Mouse (Mus musculus): ENCODE measurements around the gene Fanci.
A peak's percentile ranks its signal among the peaks of the same experiment; 100 is the strongest.

Gene Fanci

DNA sequence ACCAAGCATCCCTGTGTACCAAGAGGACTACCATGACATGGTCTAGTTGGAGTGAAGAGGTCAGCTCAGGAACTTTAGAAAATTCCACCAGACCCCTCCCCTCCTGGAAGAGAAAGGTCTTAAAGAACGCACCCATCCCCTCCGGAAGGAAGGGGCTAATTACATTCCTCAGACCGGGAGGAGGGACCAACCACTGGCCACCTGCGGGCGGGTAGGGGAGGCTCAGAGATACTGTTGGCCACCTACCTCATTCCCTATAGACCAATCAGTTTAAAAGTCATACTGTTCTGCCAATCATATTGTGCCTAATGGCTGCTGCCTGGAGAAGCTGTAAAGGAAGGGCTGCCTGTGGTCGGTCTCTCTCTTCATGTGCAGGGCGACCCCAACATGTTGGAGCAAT, 3.7 kb upstream of the Fanci start:
- DNase-seq (ENCODE audit: low spot score): no peak

DNA sequence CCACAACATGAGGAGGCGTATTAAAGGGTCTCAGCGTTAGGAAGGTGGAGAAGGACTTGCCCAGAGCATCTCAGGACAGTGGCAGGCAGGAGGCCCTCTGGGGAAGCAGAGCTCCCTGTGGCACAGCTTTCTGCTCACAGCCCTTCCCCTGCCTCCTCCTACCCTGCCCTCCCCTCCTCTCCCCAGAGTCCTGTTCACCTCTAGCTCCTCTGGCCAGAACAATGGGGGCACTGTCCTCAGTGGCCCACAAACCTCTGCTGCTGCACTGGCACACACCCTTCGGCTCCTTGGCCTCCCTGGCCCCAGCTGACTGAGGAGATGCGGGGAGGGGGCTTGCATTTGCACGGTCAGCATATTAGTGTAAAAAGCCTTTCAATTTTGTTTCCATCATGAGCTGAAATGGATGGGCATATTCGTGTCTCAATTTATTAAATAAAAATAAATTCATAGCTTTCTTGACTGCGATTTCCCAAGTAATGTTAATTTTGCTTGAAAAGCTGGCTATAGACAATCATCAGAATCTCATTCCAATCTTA, 3.0 kb upstream of the Fanci start:
- no peak for DNase-seq (ENCODE audit: low spot score)

DNA sequence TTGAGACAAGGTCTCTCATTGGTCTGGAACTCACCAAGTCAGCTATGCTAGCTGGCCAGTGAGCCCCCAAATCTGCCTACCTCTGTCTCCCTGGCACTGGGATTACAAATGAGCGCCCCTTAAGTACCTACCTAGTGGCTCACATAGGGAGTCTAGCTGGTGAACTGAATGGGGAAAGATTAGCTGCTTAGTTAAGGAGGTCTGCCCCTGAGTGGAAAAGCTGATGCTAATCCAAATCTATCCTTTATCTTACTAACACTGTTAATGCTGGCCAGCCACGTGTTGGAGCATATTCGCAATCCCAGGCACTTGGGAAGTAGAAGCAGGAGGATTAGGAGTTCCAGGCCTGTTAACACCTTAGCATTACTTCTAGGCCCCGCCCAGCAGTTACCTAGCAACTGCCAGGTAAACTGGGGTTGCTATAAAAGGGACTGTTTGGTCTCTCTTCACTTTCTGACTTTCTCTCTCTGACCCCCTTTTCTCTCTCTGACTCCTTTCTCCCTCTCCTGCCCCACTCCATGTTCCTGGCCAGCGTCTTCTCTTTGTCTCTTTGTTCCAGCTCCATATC, 1.5 kb upstream of the Fanci start:
- DNase-seq (ENCODE audit: low spot score): peak; percentile 42

DNA sequence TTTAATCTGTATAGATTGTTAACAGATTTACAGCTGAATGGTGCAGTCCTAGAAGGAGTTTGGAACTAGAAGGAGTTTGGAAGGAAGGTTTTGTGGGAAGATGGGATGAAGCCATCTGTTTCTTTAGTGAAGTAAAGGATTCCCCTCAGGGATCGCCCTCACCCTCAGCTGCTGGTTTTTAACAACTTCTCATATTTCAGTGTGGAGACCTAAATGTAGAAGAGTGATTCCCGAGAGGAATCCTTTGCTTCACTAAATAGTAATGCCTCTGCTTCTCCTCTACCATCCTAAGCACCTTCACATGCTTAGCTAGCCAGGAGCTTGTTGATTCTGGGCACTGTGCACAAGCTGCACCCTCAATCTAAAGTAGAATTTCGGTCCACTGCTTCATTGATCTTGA, 258 bp upstream of the Fanci start:
- DNase-seq (ENCODE audit: low spot score): no peak

DNA sequence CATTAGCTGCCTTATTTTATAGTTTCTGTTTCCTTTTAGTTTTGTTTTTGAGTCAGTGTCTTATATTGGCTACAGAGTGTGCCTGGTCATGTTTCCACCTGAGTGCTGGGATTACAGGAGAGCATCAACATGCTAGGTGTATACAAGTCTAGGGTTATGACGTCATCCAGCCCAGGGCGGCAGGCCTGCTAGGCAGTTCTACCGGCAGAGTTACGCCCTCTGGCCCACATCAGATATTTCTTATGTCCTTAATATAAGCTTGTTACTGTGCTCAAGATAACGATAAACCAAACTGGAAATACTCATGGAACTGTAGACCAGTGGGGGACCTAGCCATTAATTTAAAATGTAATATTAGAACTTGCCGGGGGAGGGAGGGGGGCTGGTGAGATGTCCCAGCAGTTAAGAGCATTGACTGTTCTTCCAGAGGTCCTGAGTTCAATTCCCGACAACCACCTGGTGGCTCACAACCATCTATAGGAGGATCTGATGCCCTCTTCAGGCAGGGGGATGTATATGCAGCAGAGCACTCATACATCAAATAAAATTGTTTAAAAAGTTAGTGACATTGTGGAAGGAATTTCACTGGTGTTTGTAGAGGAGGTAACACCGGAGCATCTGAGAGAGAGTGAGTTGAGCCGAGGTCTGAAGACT, 1.3 kb downstream of the Fanci start:
- no peak for DNase-seq (ENCODE audit: low spot score)

DNA sequence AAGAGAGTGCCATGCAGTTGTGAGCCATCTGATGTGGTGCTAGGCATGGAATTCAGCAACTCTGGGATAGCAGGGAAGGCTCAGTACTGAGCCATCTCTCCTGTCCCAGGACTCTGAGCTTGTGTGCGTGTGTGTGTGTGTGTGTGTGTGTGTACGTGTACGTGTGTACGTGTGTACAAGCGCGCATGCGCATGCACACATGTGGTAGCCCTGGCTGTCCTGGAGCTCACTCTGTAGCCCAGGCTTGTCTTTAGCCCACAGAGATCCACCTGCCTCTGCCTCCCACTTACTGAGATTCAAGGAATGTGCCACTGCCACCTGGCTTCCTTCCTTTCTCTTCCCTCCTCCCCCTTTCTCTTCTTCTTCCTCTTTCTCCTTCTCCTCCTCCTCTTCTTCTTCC, 2.2 kb downstream of the Fanci start:
- DNase-seq (ENCODE audit: low spot score): no peak

DNA sequence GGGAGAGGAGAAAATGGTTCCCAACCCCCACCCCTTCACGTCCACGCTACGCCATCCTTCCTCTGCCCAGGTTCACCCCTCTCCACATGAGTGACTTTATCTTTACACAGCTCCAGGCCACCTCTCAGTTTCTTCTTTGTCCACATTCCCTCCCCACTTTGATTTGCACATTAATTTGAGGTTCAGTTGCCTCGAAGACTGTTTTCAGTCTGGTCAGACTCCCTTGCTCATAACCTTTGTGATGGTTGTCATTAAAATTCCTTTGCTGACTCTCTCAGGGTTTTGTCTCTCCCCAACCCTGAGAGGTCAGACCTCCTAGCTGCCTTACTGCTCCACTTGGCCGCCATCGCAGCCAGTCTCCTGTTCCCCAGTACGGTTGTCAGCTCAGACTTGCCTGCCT, 2.9 kb downstream of the Fanci start:
- DNase-seq (ENCODE audit: low spot score): no peak

DNA sequence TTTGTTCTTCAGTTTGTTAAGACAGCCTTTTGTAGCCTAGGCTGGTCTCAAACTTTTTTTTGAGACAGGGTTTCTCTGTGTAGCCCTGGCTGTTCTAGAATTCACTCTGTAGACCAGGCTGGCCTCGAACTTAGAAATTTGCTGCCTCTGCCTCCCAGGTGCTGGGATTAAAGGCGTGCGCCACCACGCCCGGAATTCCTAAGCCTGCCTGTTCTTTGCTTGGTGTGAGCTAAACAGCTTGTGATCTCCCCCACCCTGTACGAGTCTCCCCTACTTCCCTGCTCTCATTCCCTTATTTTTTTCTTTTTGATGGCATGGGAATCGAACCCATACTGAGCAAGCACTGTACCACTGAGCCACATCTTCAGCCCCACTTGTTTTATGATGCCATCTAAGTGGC, 3.5 kb downstream of the Fanci start:
- no peak for DNase-seq (ENCODE audit: low spot score)

DNA sequence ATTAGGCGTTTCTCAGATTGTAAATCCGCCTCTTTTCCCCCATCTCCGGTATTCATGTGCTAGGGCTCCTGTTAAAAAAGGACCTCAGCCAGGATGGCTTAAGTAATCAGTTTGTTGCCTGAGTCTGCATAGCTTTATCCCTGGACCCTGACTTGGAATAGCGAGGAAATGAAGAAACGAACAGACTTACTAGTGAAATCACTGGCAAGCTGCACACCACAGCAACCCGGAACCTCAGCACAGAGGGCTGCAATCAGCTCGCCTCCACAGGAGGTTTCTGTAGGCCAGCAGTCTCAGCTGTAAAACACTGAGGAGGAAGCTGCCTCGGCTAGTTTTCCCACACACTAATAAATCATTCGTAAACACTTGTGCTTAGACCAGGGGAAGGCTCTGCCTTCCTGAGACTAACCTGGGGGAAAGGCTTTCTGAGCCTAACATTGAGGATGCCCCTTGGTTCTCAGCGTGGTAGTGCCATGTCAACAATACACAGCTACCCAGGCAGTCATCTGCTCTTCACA, 5.8 kb downstream of the Fanci start:
- DNase-seq (ENCODE audit: low spot score): no peak

DNA sequence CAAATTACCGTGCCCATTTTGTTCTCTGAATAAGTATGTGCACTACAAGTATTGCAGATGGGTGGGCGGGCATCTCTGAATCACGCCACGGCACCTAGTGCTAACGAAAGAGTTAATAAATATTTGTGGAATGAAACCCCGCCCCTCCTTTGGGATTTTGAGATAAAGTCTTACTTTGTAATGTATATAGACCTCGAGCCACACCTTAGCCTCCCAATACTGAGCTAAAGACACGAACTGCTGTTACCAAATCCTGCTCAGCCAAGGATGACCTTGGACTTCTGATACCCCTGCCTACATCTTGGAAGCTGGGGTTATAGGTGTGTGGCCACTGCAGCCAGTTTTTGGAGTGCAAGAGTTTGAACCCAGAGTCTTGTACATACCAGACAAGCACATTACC, 6.7 kb downstream of the Fanci start:
- DNase-seq (ENCODE audit: low spot score): no peak

DNA sequence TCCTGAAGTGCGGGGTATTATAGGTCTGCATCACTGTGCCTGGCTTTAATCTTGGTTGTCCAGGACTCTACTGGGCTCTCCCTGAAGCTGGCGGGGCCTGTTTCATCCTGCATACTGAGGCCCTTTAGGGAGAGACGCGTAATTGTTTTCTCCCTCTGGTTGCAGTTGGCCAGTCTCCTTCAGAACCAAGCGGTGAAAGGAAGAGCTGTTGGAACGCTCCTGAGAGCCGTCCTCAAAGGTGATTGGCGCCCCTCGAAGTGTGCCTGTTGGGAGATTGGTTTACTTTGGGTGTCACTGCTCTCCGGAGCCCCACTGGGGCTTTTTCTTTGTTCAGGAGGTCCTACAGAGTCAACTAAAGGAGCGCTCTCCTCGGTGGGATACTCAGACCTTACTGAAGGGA, 7.2 kb downstream of the Fanci start:
- DNase-seq (ENCODE audit: low spot score): no peak

DNA sequence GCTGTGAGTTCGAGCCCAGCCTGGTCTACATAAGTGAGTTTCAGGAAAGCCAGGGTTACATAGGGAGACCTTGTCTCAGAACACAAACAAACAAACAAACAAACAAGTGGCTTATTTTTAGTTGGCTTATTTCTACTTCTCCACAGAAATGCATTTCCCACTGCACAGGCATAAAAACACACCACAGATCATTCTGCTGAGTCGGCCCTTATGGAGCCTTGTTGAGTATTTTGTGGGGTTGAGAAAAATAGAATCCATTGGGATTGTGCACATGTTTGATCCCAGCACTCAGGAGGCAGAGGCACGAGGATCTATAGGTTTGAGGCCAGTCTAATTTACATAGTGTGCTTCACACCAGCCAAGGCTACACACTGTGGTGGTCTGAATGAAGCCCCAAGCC, 8.6 kb downstream of the Fanci start:
- DNase-seq (ENCODE audit: low spot score): no peak

DNA sequence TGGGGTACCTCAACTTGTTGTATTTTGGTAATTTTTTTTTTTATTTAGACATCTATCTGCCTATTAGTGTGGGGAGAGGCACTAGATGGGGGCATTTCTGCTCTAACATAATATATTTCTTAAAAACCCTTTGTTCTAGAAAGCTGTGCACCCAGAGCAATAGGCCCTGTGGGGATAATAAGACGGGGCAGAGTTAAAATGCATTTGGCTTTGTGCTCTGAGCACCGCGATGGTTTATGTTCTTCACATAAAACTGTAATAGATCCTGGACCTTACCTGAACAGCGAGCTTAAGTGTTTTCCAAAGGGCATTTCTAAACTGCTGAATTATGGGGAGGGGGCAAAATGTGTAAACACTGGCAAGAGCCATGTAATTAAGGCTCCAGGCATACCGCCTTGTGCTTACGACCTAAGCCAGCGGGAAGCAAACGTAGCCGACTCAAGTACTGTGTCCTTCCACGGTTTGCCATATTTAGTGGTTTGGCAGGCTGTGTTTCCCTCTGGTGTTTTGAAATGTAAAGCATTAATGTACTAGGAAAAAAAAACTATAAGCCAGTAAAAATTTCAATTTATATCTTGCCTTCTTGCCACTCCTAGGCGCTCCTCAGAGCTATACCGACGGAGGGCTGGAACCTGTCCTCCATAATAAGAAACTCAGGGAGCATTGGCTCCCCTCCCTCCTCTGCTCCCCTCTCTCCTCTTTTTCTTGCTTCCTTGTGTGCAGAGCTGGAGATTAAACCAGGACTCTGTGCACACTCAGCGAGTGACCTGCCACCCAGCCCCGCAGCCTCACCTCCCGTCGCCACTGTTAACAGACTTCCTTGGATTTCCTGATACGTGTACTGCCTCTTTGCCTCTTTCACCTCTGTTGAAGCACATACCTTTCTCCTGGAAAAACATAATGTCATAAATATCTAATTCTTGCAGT, 23.0 kb downstream of the Fanci start:
- no peak for DNase-seq (ENCODE audit: low spot score)

DNA sequence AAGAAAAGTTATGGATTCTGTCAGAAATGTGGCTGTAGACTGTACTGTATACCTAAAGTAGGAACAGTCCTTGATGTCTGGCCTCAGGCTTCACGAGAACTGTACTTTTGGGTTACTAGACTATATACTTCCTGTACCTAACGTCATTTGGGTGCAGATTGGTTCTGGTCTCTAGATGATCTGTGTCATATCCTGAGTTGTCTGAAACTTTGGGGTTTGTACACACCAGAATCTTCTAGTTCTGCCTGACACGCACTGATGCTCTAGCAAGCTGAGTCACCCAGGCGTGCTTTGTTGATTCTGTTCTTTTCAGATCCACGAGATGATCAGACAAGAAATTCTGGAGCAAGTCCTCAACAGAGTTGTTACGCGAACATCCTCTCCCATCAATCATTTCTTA, 28.2 kb downstream of the Fanci start:
- no peak for DNase-seq (ENCODE audit: low spot score)

DNA sequence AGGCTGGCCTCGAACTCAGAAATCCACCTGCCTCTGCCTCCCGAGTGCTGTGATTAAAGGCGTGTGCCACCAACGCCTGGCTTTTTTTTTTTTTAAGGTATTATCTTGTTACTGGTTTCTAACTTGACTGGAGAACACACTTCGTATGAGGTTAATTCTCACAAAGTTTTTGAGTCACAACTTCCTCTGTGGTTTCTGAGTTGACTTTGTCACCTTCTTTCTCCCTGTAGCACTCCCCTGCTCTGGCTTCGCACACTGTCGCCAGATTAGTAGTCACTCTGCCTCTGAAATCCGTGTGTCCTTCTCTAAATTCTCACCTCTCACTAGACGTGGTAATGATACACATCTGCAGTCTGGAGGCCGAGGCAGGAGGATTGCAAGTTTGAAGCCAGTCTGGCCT, 31.1 kb downstream of the Fanci start:
- DNase-seq (ENCODE audit: low spot score): no peak

DNA sequence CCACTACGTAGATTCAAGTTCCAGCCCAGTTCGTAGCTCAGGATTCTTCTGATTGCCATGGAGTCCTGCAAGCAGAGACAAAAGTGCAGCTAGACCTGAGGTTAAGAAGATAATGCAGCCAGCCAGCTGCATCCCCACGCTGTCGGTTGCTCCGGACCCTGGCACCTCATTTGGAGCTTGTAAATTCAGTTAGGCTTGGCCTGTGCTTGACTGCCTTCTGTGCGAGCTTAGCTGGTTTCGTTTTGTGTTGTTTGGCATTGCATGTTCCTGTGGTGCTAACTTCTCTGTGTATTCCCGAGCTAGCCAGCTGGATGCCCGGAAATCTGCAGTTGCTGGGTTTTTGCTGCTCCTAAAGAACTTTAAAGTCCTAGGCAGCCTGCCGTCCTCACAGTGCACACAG, 34.1 kb downstream of the Fanci start:
- no peak for DNase-seq (ENCODE audit: low spot score)

DNA sequence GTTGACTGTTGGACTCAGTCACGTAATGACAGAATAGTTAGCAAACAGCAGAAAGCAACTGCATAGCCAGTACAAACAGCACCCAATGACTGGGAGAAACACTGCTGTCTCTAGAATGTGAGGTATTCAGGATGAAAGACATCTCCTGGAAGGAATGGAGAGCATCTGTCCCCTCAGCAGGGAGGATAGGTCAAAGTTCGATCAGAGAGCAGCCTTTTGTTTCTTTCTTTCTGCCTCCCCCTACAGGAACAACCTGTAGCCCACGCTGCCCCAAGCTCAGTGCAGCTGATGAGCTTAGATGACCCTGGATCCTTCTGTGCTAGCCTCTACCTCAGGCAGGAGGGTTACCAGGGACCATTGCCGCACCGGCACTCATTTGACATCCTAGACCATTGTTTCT, 36.5 kb downstream of the Fanci start:
- DNase-seq (ENCODE audit: low spot score): no peak

DNA sequence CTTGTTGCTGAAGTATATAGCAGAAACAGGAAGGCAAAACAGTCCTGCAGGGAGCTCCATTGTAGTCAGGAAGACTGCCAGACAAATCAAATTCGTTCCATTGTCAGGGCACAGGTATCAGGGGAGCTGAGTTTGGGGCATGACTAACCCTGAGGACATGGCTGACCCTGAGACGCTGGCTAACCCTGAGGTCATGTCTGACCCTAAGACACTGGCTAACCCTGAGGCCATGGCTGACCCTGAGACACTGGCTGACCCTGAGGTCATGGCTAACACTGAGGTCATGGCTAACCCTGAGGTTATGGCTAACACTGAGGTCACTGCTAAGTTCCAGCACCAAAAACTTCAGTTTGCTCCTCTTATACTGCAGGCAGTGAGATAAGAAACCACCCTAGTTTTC, 48.3 kb downstream of the Fanci start:
- no peak for DNase-seq (ENCODE audit: low spot score)

DNA sequence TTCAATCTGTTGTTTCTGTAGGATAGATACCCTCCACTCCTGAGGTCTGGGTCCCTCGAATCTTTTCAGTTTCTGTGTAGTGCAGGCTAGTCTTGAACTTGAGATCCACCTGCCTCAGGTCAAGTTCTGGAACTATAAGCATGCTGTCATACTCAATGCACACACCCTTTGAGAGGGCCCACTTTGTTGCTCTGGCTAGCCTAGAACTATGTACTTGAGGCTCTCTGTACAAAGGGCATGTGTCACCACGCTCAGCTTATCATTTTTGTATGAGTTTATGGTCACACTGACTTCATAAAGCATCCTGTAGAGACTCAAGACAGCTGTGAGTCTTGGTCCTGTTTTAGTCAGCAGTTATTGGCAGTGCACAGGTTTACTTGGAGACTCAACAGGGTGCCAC, 55.3 kb downstream of the Fanci start:
- DNase-seq (ENCODE audit: low spot score): no peak

DNA sequence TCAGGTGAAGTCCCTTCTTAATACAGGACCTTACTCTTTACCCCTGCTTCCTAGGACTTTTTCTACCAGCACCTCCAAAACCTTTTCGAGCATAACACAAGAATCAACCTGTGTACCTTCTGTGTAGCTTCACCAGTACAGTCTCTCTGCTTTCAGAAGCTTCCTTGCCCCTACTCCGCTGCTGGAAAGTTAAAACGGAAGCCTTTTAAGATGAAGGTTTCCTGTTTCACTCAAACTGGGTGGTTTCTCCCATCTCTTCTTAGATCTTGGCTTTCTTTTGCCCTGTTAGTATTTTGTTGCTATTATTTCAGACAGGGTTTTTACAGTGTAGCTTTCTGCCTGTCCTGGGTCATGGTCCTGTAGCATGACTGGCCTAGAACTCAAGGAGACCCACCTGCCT, 55.8 kb downstream of the Fanci start:
- no peak for DNase-seq (ENCODE audit: low spot score)

DNA sequence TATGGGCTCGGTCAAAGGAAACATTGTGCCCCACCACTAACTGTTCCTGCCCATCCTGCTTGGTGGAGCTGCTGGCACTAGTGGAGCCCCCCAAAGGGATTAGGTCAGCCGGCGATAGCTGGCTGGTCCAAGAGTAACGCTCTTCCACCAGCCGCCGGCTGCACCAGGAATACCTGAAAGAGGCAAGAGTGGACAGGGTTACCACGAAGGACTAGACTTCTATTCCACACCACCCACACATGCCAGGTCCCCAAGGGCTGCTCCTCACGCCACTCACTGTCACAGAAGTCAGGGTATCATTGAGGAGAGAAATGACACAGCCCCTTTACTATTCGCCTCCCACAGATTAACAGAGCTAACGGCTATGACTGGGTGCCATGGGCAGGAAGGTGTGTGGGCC, 70.0 kb downstream of the Fanci start:
- DNase-seq (ENCODE audit: low spot score): no peak

DNA sequence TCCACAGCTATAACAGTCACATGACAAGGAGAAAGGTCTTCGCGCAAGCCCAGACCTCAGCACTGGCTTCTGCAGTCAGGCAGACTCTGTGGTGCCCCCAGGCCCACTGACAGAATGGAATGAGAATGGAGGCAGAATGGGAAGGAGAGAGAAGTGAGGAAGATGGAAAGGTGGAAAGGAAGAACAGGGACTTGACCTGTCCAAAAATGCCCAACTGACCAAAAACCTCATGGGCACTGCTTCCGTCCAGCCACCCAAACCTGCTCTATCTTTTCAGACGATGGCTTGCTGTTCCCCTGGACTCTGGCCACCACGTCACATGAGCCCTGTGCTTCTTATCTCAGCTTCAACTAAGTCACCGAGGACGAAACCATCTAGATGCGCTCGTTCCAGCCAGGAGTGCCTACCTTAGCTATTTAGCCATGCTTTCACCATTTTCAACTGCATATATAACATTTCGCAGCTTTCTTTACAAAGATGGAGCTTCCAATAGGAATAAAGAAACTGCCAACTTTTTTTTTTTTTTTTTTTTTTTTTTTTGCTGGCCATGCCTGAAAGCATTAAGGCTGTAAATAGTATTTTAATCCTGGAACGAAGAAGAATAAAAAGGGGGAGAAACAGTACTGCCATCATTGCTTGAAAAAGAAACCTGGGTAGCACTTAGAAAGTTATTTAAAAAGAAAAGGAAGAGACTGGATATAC, 71.8 kb downstream of the Fanci start:
- no peak for DNase-seq (ENCODE audit: low spot score)
